Mouse (Mus musculus) brown adipose tissue, adult 24 weeks (tissue): ENCODE results near the gene Gm21060. TPM values are rescaled to one million over a fixed set of nuclear protein-coding genes. Genes with fewer than 3 reads are reported as not detected.
"Not testable (repeated sequence)": the region's sequence is repeated elsewhere in the genome, so short reads cannot be mapped to it uniquely, and the experiment has no call there.

Source experiments
- H3K27ac ChIP-seq: fragments of 200-500 bp; replicated peaks from 2 replicates; pipeline ENCODE4 v1.5.1; 2012; ENCODE audit warnings: low read depth, mild to moderate bottlenecking, low read length
- H3K4me1 ChIP-seq: fragments of 200-500 bp; 2 replicates; pipeline ENCODE4 v1.6.1; 2012; ENCODE audit warnings: low read length, mixed read lengths; ENCODE audit not compliant: control insufficient read depth, insufficient read depth, insufficient read length
- H3K4me3 ChIP-seq: fragments of 200-500 bp; 2 replicates; pipeline ENCODE4 v1.5.1; 2012; ENCODE audit warnings: low read depth, mild to moderate bottlenecking, low read length, moderate library complexity; ENCODE audit not compliant: insufficient read depth
- polyA plus RNA-seq: library from polyadenylated mRNA; stranded (reverse); fragments of >200 nt; gene quantifications from 2 replicates; pipeline ENCODE4 v1.2.4, GENCODE M21; 2012; ENCODE audit not compliant: missing spikeins, insufficient read depth, insufficient read length

Gene Gm21060
- polyA plus RNA-seq, 1 experiment = not detected

DNA sequence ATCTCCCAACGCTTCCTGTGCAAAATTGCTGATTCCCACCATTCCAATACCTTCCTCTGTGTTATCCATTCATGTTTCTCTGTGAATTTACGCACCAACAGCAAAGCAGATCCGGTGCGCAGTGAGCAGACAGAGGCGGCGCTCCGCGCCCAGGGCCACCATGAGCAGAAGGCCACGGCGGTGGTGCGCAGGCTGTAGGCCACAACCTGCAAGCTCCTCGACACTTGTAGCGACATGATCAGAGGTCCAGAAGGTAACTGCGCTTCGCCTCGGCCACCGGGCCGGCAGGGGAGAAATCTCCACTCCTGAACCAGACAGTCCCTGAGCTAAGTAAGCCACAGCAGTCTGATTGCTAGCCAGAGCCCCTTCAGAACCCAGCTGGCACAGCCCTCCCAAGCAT lies 39.1 kb downstream of the Gm21060 start:
- no peak overlapping the region for H3K4me3 ChIP-seq
- no peaks in the 10 kb centered on the region for H3K4me1 ChIP-seq
- no peak overlapping the region for H3K27ac ChIP-seq

- H3K4me1 ChIP-seq = no peaks in the 10 kb centered on the region
- no peak overlapping the region for H3K4me3 ChIP-seq
- H3K27ac ChIP-seq = no peak overlapping the region
These were observed 40.5 kb downstream of the Gm21060 start for GRCm38 (mm10) chr19:61256166-61256887.

DNA sequence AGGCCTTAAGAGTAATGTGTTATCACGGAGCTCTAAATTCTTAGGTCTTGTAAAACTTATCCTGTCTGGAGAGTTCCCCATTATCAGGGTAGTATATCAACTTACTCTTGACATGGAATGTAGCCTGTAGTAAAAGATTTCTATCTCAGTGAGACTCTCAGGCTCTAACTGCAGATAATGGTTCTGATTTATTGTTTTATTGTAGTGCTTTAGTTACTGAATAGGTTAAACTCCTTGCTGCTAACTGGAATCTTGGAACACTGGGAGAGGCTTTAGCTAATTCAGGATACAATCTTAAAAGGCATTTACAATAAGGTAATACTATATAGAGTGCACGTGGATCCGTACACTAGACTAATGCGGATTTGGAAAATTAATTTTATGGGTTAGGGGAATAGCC lies 49.5 kb downstream of the Gm21060 start:
- not testable (repeated sequence) for H3K4me3 ChIP-seq, H3K27ac ChIP-seq, H3K4me1 ChIP-seq

Other genes with a start within 250 kb of the Gm21060 start
- gene Zfp950, start 156.2 kb downstream of the Gm21060 start, polyA plus RNA-seq = 11.3 and 23.0 TPM in 2 replicates
- not detected in 2 replicates for gene Gm7102, start 120.8 kb downstream of the Gm21060 start, polyA plus RNA-seq
- not detected in 2 replicates for gene Gm6020, start 113.2 kb downstream of the Gm21060 start, polyA plus RNA-seq
- gene Csf2ra, start 68.6 kb downstream of the Gm21060 start, polyA plus RNA-seq = 5.4 and 5.9 TPM in 2 replicates